Mouse (Mus musculus) gastrocnemius, postnatal 25 days (tissue): Measurements from ENCODE around the gene Igfbp3. TPM values are rescaled to one million over a fixed set of nuclear protein-coding genes. Genes with fewer than 3 reads are reported as not detected.

Experiments used
- DNase-seq: peaks from one replicate; pipeline ENCODE4 v3.0.0; 2022
- total RNA-seq, 2 experiments: library from RNA; stranded (reverse); gene quantifications; 1 replicate in 1 of 2; 2 replicates in 1 of 2; pipeline ENCODE4 v1.2.3; 2021

Gene Igfbp3
- total RNA-seq, 2 experiments from 2014 or later, result 21.2 to 23.2 TPM

GRCm38 (mm10) chr11:7164416-7164815 is 49.3 kb downstream of the Igfbp3 start:
- no peak for DNase-seq

GRCm38 (mm10) chr11:7161502-7162174 is 52.1 kb downstream of the Igfbp3 start:
- no peak for DNase-seq

DNA sequence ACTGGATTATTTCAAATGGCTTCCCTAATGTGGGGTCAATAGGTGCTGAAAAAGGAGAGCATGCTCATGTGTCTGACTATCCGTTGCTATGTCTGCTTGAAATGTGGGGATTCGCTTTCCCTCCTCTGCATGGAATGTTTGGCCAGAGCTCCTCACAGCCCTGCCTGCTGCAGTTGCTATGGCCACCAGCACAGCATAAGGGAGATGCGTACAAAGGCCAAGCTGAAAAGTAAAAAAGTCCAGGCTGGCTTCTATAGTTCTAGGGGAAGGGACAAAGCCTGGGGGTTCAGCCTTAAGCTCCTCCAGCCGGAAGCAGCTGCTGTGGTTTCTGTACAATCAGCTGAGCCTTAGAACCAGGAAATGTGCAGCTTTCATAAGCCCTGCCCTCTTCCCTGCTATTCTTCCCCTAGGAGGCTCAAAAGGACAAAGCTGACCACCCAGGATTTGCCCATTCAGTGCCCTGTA is 53.1 kb downstream of the Igfbp3 start:
- DNase-seq, result no peak

DNA sequence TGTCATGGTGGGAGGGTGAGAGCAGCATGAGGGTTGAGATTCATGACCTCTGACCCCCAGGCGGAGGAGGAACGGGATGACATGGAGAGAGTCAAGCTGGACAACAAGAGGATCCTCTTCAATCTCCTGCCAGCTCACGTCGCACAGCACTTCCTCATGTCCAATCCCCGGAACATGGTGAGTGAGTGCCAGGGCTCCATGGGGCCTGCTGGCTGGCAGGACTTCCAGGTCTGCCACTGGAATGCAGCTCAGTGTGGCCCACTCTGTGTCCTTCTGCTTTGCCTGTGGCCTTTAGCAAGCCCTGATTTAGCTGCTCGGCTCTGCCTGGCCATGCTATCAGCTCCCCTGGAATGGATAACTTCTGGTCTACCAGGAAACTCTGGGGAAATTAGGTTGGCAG is 53.6 kb downstream of the Igfbp3 start:
- DNase-seq, result no peak

- DNase-seq, result no peak
Measured at GRCm38 (mm10) chr11:7158196-7158595, 55.5 kb downstream of the Igfbp3 start.

DNA sequence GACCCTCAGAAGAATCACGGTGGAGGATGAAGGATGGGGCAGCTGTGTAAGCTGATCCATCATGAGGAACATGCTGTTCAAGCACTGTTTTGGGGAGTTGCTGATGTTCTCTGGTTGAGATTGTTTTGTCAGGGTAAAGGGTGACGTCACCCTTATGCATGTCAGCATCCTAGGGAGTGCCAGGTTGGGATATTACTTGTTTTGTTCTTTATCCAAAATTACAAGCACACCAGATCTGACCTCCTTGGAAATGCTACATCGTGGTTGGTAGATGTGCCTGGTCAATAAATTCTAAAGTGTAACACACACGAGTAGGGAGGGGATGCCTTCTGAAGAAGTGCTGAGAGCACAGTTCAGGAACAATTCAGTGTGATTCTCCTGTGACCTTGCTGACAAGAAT is 57.3 kb downstream of the Igfbp3 start:
- no peak for DNase-seq

Other genes with a start within 250 kb of the Igfbp3 start
- gene Adcy1, start 150.4 kb downstream of the Igfbp3 start, total RNA-seq, result 1 to 10 TPM; 1.2 to 1.6 TPM
- not detected for gene Gm11985, start 25.4 kb downstream of the Igfbp3 start, total RNA-seq
- not detected for gene Igfbp1, start 16.1 kb downstream of the Igfbp3 start, total RNA-seq